Mouse (Mus musculus): ENCODE data around the gene Agxt. TPM values are rescaled to one million over a fixed set of nuclear protein-coding genes. Genes with fewer than 3 reads are reported as not detected.

Gene Agxt
- polyA plus RNA-seq, 1 experiment, result not detected

- Histone ChIP-seq H3K4me3 (ENCODE audit: low read depth, low read length) (no peak overlapping the region), H3K4me1 (ENCODE audit: control insufficient read depth, insufficient read depth, low read length) (peaks cover 3% of the 10 kb centered on the region), H3K27ac (ENCODE audit: insufficient read depth, low read length) (no peak overlapping the region), H3K9ac (ENCODE audit: low read depth, poor library complexity, severe bottlenecking) (no peak overlapping the region), H3K9me3 (replicated peaks; ENCODE audit: control insufficient read depth, insufficient read depth, low read length, poor library complexity, severe bottlenecking) (peaks cover 26% of the 10 kb centered on the region), H3K36me3 (ENCODE audit: control insufficient read depth, insufficient read depth, low read length, poor library complexity, severe bottlenecking) (no peaks in the 10 kb centered on the region), H3K27me3 (ENCODE audit: control insufficient read depth, insufficient read depth, low read length, poor library complexity, severe bottlenecking) (no peaks in the 10 kb centered on the region)
- TF ChIP-seq POLR2A (IDR thresholded peaks at IDR 0.05; ENCODE audit: insufficient read depth, low read length) (no peak), EP300 (IDR thresholded peaks at IDR 0.05; ENCODE audit: insufficient read depth, low read depth, low read length) (no peak), CTCF (IDR thresholded peaks at IDR 0.05; ENCODE audit: low read depth, low read length) (no peak)
These were observed 59.9 kb downstream of the Agxt start for GRCm38 (mm10) chr1:93194961-93195360.

Other genes with a start within 250 kb of the Agxt start
- gene Ankmy1, start 232.3 kb upstream of the Agxt start, polyA plus RNA-seq (2011; ENCODE audit: insufficient read depth, insufficient read length, low read depth, missing spikeins), result not detected in 2 replicates
- 0.76 and 0.85 TPM in 2 replicates for gene Dusp28, start 228.3 kb upstream of the Agxt start, polyA plus RNA-seq (2011; ENCODE audit: insufficient read depth, insufficient read length, low read depth, missing spikeins)
- gene Rnpepl1, start 224.5 kb upstream of the Agxt start, polyA plus RNA-seq (2011; ENCODE audit: insufficient read depth, insufficient read length, low read depth, missing spikeins), result 31.1 and 39.0 TPM in 2 replicates
- gene Capn10, start 200.9 kb upstream of the Agxt start, polyA plus RNA-seq (2011; ENCODE audit: insufficient read depth, insufficient read length, low read depth, missing spikeins), result 17.1 and 17.9 TPM in 2 replicates
- gene Gpr35, start 184.4 kb upstream of the Agxt start, polyA plus RNA-seq (2011; ENCODE audit: insufficient read depth, insufficient read length, low read depth, missing spikeins), result 0.17 TPM in 1 of 2 replicates, not detected in the other
- gene Aqp12, start 128.9 kb upstream of the Agxt start, polyA plus RNA-seq (2011; ENCODE audit: insufficient read depth, insufficient read length, low read depth, missing spikeins), result not detected in 2 replicates
- 95.0 and 97.1 TPM in 2 replicates for gene Kif1a, start 33.3 kb upstream of the Agxt start, polyA plus RNA-seq (2011; ENCODE audit: insufficient read depth, insufficient read length, low read depth, missing spikeins)
- 1.9 and 2.1 TPM in 2 replicates for gene 2310007B03Rik, start 25.7 kb downstream of the Agxt start, polyA plus RNA-seq (2011; ENCODE audit: insufficient read depth, insufficient read length, low read depth, missing spikeins)
- gene Crocc2, start 33.5 kb downstream of the Agxt start, polyA plus RNA-seq (2011; ENCODE audit: insufficient read depth, insufficient read length, low read depth, missing spikeins), result 0.09 TPM in 1 of 2 replicates, not detected in the other
- 0.75 and 1.1 TPM in 2 replicates for gene Sned1, start 100.6 kb downstream of the Agxt start, polyA plus RNA-seq (2011; ENCODE audit: insufficient read depth, insufficient read length, low read depth, missing spikeins)
- gene Mterf4, start 170.7 kb downstream of the Agxt start, polyA plus RNA-seq (2011; ENCODE audit: insufficient read depth, insufficient read length, low read depth, missing spikeins), result 25.7 and 29.1 TPM in 2 replicates
- 40.4 and 40.8 TPM in 2 replicates for gene Ppp1r7, start 207.6 kb downstream of the Agxt start, polyA plus RNA-seq (2011; ENCODE audit: insufficient read depth, insufficient read length, low read depth, missing spikeins)
- gene Pask, start 208.2 kb downstream of the Agxt start, polyA plus RNA-seq (2011; ENCODE audit: insufficient read depth, insufficient read length, low read depth, missing spikeins), result 25.6 and 26.0 TPM in 2 replicates
- 0.32 TPM in 1 of 2 replicates, not detected in the other for gene Ano7, start 238.7 kb downstream of the Agxt start, polyA plus RNA-seq (2011; ENCODE audit: insufficient read depth, insufficient read length, low read depth, missing spikeins)

Data from ES-Bruce4 (cell line).